Mouse (Mus musculus): ENCODE results near the gene Il1f6.

DNA sequence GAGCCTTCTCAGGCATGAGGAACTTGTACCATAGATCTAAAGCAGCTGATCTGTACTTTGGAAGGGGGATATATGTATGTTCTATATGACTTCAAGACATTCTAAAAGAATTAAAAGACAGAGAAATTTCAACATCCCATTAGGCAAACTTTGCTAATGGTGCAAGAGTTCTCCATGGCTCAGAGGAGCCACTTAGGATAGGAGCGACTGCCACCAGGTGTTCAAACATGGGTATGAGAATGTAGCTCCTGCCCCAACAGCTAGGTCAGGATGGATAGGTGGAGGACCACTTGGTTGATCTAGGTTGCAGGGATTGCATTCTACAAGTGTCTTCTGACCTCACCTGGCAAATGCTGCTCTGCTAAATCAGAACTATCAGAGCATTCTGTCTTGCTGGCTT, 27.0 kb upstream of the Il1f6 start:
- TF ChIP-seq CTCF (IDR thresholded peaks at IDR 0.05; ENCODE audit: control insufficient read depth, insufficient read depth, insufficient replicate concordance, low read depth, low read length) (no peak), POLR2A (IDR thresholded peaks at IDR 0.05; ENCODE audit: control insufficient read depth, low read depth, low read length) (no peak)

Data from testis, adult 2 months (tissue).